Mouse (Mus musculus): ENCODE data around the gene Rnf138rt1.
A peak's percentile ranks its signal among the peaks of the same experiment; 100 is the strongest.

Rnf138rt1 gene

GRCm38 (mm10) chrX:163760617-163761434 is at the start of gene Rnf138rt1:
TSS of gene Rnf138rt1 (minus strand) at chrX:163761329.
- peak; percentile 19 for DNase-seq (ENCODE audit: low read depth, low spot score)

DNA sequence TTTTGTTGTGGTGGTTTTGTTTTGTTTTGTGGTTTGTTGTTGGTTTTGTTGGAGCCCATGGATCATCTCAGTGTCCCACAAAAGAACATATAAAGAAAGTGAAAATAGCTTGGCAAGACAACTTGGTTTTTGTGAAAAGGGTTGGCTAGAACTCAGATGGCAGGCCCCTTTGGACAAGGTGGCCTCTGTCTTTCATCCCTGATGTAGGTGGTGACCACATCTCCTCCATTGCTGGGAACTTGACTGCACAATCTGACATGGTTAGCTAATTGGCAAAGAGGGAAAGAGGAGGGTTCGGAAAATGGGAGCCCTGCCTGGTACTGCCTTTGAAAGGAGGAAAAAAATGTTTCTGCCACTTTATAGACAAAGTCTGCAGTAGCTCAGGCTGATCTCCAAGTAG is 46.1 kb upstream of the Rnf138rt1 start:
- no peak for DNase-seq (ENCODE audit: low read depth, low spot score)

DNA sequence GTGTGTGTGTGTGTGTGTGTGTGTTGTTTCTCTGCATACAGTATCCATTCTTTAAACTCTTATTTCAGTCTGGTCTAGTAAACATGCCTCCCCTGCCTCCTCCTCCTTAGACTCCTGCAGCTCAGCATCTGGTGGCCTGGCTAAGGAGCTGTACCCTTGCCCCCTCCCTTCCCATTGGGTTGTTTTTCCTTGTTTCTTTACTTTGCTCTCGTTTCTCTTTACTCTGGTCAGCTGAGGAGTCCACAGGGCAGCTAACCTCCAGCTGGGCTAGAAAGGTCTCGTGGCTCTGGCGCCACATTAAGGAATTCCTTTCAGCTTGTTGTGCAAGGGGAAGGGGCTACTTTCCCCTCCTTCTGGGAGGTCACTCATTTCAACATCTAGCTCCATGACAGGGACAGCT is 5.2 kb upstream of the Rnf138rt1 start:
- DNase-seq (ENCODE audit: low read depth, low spot score), result no peak

- no peak for DNase-seq (ENCODE audit: low read depth, low spot score)
These were observed 303 bp upstream of the Rnf138rt1 start for GRCm38 (mm10) chrX:163761435-163761828.

- no peak for DNase-seq (ENCODE audit: low read depth, low spot score)
These were observed 15.1 kb downstream of the Rnf138rt1 start for GRCm38 (mm10) chrX:163745996-163746395.

DNA sequence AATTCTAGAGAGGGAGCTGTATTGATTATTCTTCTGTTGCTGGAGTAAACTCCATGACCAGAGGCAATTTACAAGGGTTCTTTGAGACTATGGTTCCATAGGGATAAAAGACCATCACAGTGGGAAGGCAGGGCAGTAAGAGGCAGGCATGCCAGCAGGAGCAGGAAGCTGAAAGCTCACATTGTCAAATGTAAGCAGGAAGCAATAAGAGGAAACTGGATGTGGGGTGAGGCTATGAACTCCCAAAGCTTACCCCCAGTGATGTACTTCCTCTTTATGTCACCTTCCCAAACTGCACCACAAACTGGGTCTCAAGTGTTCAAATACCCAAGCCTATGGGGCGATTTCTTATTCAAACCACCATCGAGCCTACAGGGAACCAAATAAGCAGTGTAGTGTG is 17.2 kb downstream of the Rnf138rt1 start:
- DNase-seq (ENCODE audit: low read depth, low spot score), result no peak

DNA sequence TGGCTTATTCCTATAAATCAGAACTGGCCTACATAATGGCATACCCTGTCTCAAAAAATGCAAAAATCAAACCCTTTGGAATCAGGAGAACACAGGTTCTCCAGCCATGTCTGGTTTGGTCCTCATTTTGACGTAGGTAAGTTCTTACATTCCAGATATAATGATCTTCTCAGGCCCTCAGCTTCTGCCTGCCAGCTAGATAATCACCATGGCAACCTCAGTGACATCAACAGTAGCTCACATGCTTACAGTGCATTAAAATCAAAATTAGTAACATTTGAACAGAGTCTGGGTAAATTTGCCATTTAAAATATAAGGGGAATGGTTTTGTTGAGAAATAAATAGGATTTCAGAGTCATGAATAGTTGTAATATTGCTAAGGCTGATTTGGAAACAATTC is 22.2 kb downstream of the Rnf138rt1 start:
- peak; percentile 16 for DNase-seq (ENCODE audit: low read depth, low spot score)

- no peak for DNase-seq (ENCODE audit: low read depth, low spot score)
These were observed 27.0 kb downstream of the Rnf138rt1 start for GRCm38 (mm10) chrX:163734145-163734544.

- peak; percentile 29 for DNase-seq (ENCODE audit: low read depth, low spot score)
These were observed 37.5 kb downstream of the Rnf138rt1 start for GRCm38 (mm10) chrX:163723630-163724029.

DNA sequence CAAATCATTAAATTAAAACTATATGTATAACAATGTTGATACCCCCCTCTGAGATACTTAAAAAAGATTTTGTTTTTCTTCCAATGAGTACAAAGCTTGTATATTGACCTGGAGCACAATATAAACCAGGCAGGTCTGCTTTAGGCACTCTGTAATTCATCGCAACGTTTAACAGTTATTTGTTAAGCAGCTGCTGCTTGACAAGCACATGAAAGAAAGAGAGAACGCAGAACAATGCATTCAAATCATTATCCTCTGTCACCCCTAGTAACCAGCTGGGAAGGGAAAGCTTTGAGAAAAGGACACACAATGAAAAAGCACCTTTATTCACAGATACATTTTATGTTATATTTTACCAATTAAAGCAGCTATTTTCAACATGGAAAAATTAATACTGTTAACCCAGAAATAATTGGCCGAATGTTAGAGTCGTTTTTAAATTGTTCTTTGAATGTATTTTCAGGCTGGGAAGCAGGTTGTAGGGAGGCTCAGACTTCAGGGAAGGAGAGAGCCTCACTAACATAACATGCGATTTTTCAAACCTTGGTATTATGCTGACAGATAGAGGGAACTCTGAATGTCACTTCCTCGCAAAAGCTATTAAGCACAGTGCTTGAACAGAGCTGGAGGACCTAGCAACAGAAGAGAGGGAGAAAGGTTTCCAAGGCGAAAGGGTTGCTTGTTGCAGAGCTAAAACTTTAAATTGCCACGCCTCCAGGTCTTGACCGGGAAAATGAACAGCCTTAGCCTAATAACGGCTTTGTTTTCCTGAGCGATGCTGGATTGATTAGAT is 38.1 kb downstream of the Rnf138rt1 start:
- DNase-seq (ENCODE audit: low read depth, low spot score), result no peak

GRCm38 (mm10) chrX:163720597-163720996 is 40.5 kb downstream of the Rnf138rt1 start:
- DNase-seq (ENCODE audit: low read depth, low spot score), result peak; percentile 0

Data from CD4-positive, CD25-positive, alpha-beta regulatory T cell, adult 2 months (primary cell).